Mouse (Mus musculus) thymus, postnatal 10 days (tissue): Measurements from ENCODE around the gene Drp2.

ENCODE experiments used
- DNase-seq, 2 experiments: peaks; one replicate each; pipeline ENCODE4 v3.0.0; 2021; ENCODE audit warnings: low spot score in 2 of 2

The Drp2 gene

GRCm38 (mm10) chrX:134403863-134404583 lies at the start of gene Drp2:
Gene Drp2 (plus strand): TSS chrX:134404551.
- DNase-seq, result no peak

GRCm38 (mm10) chrX:134359336-134359735 lies 45.0 kb upstream of the Drp2 start:
- no peak for DNase-seq

GRCm38 (mm10) chrX:134362156-134362555 lies 42.2 kb upstream of the Drp2 start:
- DNase-seq, result no peak

GRCm38 (mm10) chrX:134365421-134365820 lies 38.9 kb upstream of the Drp2 start:
- no peak for DNase-seq

- DNase-seq, result no peak
These were observed 37.8 kb upstream of the Drp2 start for GRCm38 (mm10) chrX:134366547-134366946.

GRCm38 (mm10) chrX:134371279-134371678 lies 33.1 kb upstream of the Drp2 start:
- DNase-seq, result peak in 1 of 2 experiments; percentile 3

- no peak for DNase-seq
These were observed 30.2 kb upstream of the Drp2 start for GRCm38 (mm10) chrX:134374190-134374589.

- no peak for DNase-seq
These were observed 19.5 kb upstream of the Drp2 start for GRCm38 (mm10) chrX:134384896-134385295.

- no peak for DNase-seq
These were observed 5.4 kb upstream of the Drp2 start for GRCm38 (mm10) chrX:134398972-134399371.

- DNase-seq, result no peak
These were observed 219 bp downstream of the Drp2 start for GRCm38 (mm10) chrX:134404584-134404955.

GRCm38 (mm10) chrX:134409354-134409900 lies 5.1 kb downstream of the Drp2 start:
- no peak for DNase-seq

GRCm38 (mm10) chrX:134412096-134412495 lies 7.7 kb downstream of the Drp2 start:
- no peak for DNase-seq

- no peak for DNase-seq
These were observed 15.7 kb downstream of the Drp2 start for GRCm38 (mm10) chrX:134420097-134420496.

GRCm38 (mm10) chrX:134424263-134424662 lies 19.9 kb downstream of the Drp2 start:
- DNase-seq, result no peak

GRCm38 (mm10) chrX:134425798-134426197 lies 21.4 kb downstream of the Drp2 start:
- no peak for DNase-seq

- DNase-seq, result no peak
These were observed 22.5 kb downstream of the Drp2 start for GRCm38 (mm10) chrX:134426819-134427218.

- DNase-seq, result no peak
These were observed 23.0 kb downstream of the Drp2 start for GRCm38 (mm10) chrX:134427307-134427706.

- no peak for DNase-seq
These were observed 70.8 kb downstream of the Drp2 start for GRCm38 (mm10) chrX:134474988-134475710.

- no peak for DNase-seq
These were observed 71.9 kb downstream of the Drp2 start, which contains the start of gene Taf7l for GRCm38 (mm10) chrX:134476290-134476689. Gene Taf7l (minus strand): TSS chrX:134476490.

- DNase-seq, result no peak
These were observed 77.4 kb downstream of the Drp2 start for GRCm38 (mm10) chrX:134481720-134482119.

- DNase-seq, result no peak
These were observed 96.3 kb downstream of the Drp2 start for GRCm38 (mm10) chrX:134500651-134501050.
